Mouse (Mus musculus): ENCODE measurements around the gene Cep83. TPM values are rescaled to one million over a fixed set of nuclear protein-coding genes. Genes with fewer than 3 reads are reported as not detected.

The Cep83 gene
- polyA plus RNA-seq, 1 experiment from 2014 or later: 26.8 TPM

DNA sequence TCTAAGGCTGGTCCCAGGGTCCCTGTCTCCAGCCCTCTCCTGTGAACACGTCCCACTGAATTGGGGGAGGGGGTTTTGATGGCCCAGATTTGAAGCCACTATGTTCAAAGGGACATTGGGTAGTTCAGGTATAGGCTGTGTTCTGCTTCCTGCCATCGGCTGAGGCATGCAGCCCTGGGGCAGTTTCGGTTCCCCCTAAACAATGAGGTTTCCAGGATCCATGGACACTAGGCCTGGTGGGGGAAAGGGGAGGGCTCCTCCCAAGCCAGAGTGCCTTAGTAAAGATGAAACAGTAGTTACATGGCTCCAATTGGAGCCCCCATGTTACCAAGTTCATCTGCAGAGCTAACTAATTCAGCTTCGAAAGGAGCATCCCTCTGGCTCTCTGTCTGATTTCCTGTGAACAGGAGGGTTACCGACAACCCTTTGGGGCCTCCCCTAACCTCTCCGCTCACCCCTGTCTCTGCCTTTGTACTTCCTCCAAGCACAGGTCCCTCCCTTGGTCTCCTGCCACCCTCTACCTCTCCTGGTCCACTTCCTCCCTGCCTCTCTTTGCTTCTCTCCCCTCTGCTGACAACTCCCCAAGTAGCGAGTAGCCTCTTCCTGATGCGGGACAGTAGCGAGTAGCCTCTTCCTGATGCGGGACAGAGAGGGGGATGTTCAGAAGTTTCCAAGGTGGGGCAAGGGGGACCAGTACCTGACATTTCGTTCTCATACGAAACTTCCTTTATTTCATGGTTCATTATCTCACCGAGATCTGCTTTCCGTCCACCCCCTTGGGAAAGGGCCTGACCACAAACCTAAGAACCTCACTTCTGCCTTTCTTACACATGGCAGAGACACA, 139.7 kb downstream of the Cep83 start:
- H3K27ac ChIP-seq (ENCODE audit: low read depth, low read length): no peak overlapping the region
- 91% methylated on average over 14 of the region's 14 CpGs for WGBS
- H3K9me3 ChIP-seq (ENCODE audit: control insufficient read depth, low read length): no peaks in the 10 kb centered on the region
- H3K9ac ChIP-seq (ENCODE audit: low read depth, low read length): no peak overlapping the region
- H3K4me1 ChIP-seq (replicated peaks; ENCODE audit: control insufficient read depth, insufficient read depth, low read length): no peaks in the 10 kb centered on the region
- DNase-seq (ENCODE audit: low spot score): no peak
- no peak overlapping the region for H3K4me2 ChIP-seq (replicated peaks; ENCODE audit: low read depth, low read length)
- no peak for ATAC-seq (ENCODE audit: low FRiP score)
- H3K27me3 ChIP-seq (ENCODE audit: control insufficient read depth, insufficient read depth, low read length): no peaks in the 10 kb centered on the region
- H3K36me3 ChIP-seq (ENCODE audit: control insufficient read depth, insufficient read depth, low read length): no peaks in the 10 kb centered on the region
- H3K4me3 ChIP-seq (ENCODE audit: low read depth, low read length): no peak overlapping the region

DNA sequence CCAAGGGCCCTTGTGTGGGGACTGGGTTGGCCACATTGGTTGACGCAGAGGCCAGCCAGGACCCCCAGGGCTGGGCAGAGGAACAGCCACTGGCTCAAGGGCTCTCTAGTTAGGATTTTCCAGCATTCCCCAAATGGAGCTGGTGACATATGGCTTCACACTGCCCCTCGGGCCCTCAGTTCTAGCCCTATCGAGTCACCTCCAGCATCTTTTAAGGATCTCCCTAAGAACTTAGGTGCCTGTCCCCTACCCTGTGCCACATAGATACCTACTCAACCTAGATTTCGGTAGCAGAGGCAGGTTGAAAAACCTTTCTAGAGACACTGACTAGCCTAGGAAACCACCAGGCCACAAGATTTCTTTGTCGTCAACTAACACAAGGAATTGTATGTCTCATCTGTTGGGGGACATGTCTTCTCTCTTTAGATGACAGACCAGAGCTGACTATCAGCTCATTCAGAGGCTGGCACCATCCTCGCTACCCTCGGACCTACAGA, 140.3 kb downstream of the Cep83 start:
- DNase-seq (ENCODE audit: low spot score): no peak
- Histone ChIP-seq H3K36me3 (ENCODE audit: control insufficient read depth, insufficient read depth, low read length) (no peaks in the 10 kb centered on the region), H3K4me1 (replicated peaks; ENCODE audit: control insufficient read depth, insufficient read depth, low read length) (no peaks in the 10 kb centered on the region), H3K27me3 (ENCODE audit: control insufficient read depth, insufficient read depth, low read length) (no peaks in the 10 kb centered on the region), H3K4me3 (ENCODE audit: low read depth, low read length) (no peak overlapping the region), H3K9ac (ENCODE audit: low read depth, low read length) (no peak overlapping the region), H3K27ac (ENCODE audit: low read depth, low read length) (no peak overlapping the region), H3K9me3 (ENCODE audit: control insufficient read depth, low read length) (no peaks in the 10 kb centered on the region), H3K4me2 (replicated peaks; ENCODE audit: low read depth, low read length) (no peak overlapping the region)
- WGBS: 92% methylated on average over 7 of the region's 7 CpGs
- ATAC-seq (ENCODE audit: low FRiP score): no peak

DNA sequence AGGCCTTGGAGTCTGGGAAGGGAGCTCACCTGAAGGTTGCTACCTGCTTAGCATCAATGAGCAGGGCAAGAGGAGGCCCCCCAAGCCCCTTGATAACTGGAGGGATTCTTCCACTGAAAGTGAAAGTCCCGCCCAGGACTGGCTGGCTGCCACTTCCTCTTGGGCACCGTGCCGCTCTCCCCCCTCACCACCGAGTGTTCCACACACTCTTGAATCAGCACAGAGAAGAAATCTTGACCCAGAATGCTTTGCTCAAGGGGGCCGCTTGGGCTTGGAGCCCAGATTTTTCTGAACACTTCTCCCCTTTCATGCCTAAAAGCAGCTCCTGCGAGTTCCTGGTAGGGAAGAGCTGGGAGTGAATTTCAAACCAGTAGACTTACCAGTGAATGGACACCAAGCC, 141.0 kb downstream of the Cep83 start:
- 92% methylated on average over 6 of the region's 6 CpGs for WGBS
- Histone ChIP-seq H3K27ac (ENCODE audit: low read depth, low read length) (no peak overlapping the region), H3K4me3 (ENCODE audit: low read depth, low read length) (no peak overlapping the region), H3K4me1 (replicated peaks; ENCODE audit: control insufficient read depth, insufficient read depth, low read length) (no peaks in the 10 kb centered on the region), H3K9ac (ENCODE audit: low read depth, low read length) (no peak overlapping the region), H3K36me3 (ENCODE audit: control insufficient read depth, insufficient read depth, low read length) (no peaks in the 10 kb centered on the region), H3K27me3 (ENCODE audit: control insufficient read depth, insufficient read depth, low read length) (no peaks in the 10 kb centered on the region), H3K9me3 (ENCODE audit: control insufficient read depth, low read length) (no peaks in the 10 kb centered on the region), H3K4me2 (replicated peaks; ENCODE audit: low read depth, low read length) (no peak overlapping the region)
- DNase-seq (ENCODE audit: low spot score) (no peak), ATAC-seq (ENCODE audit: low FRiP score) (no peak)

DNA sequence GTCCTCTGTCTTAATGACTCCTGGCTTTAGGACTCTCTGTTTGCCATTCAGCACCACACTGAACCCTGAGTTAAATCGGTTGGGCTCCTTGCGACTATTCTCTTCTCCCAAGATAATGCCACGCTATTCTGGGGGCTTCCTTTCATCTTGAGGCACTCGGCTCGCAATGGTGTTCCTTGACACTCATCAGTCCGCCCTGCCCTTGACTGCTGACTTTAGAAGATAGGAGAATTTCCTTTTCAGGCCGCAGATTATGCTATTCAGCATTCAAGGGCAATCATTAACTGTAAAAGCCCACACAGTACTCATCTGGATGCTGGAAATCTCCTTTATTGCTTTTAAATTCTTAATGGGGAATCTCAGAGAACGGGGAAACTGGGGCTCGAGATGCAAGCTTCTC, 147.4 kb downstream of the Cep83 start:
- Histone ChIP-seq H3K36me3 (ENCODE audit: control insufficient read depth, insufficient read depth, low read length) (no peaks in the 10 kb centered on the region), H3K9ac (ENCODE audit: low read depth, low read length) (no peak overlapping the region), H3K27ac (ENCODE audit: low read depth, low read length) (no peak overlapping the region), H3K4me1 (replicated peaks; ENCODE audit: control insufficient read depth, insufficient read depth, low read length) (no peaks in the 10 kb centered on the region), H3K9me3 (ENCODE audit: control insufficient read depth, low read length) (no peaks in the 10 kb centered on the region), H3K27me3 (ENCODE audit: control insufficient read depth, insufficient read depth, low read length) (no peaks in the 10 kb centered on the region), H3K4me3 (ENCODE audit: low read depth, low read length) (no peak overlapping the region), H3K4me2 (replicated peaks; ENCODE audit: low read depth, low read length) (no peak overlapping the region)
- WGBS: 83% methylated on average over 9 of the region's 9 CpGs
- DNase-seq (ENCODE audit: low spot score) (no peak), ATAC-seq (ENCODE audit: low FRiP score) (no peak)

All from hindbrain, embryonic 11.5 days (tissue).